Mouse (Mus musculus): Measurements from ENCODE around the gene Mvb12b. TPM values are rescaled to one million over a fixed set of nuclear protein-coding genes. Genes with fewer than 3 reads are reported as not detected.

The Mvb12b gene
- polyA plus RNA-seq, 1 experiment, result 15.9 TPM

- no peak for TF ChIP-seq MAX (IDR thresholded peaks at IDR 0.05)
- TF ChIP-seq USF1 (IDR thresholded peaks at IDR 0.05; ENCODE audit: low read depth), result no peak
- TF ChIP-seq CEBPB (IDR thresholded peaks at IDR 0.05; ENCODE audit: low read depth), result no peak
- TF ChIP-seq CTCF (IDR thresholded peaks at IDR 0.05; ENCODE audit: control insufficient read depth, insufficient read depth, insufficient read length), result no peak
- TF ChIP-seq FOSL1 (IDR thresholded peaks at IDR 0.05; ENCODE audit: insufficient read depth, low read length, poor library complexity, severe bottlenecking), result no peak
- no peak for TF ChIP-seq MYOG (IDR thresholded peaks at IDR 0.05; ENCODE audit: control insufficient read depth, extremely low read depth, insufficient read length)
- no peak for TF ChIP-seq MYOD1 (IDR thresholded peaks at IDR 0.05; ENCODE audit: control insufficient read depth, insufficient read length, low read depth)
- Histone ChIP-seq H3ac (ENCODE audit: control insufficient read depth, insufficient read length, low read depth) (no peak overlapping the region), H3K79me3 (ENCODE audit: low read depth) (no peaks in the 10 kb centered on the region), H3K79me2 (ENCODE audit: control insufficient read depth, insufficient read depth) (no peaks in the 10 kb centered on the region), H3K4me3 (ENCODE audit: insufficient read depth, poor library complexity, severe bottlenecking) (no peak overlapping the region), H3K36me3 (ENCODE audit: control insufficient read depth, insufficient read depth) (no peaks in the 10 kb centered on the region), H3K27me3 (ENCODE audit: control insufficient read depth, insufficient read depth, insufficient read length) (peaks cover 14% of the 10 kb centered on the region)
Observed at GRCm38 (mm10) chr2:33895829-33896228, 8.1 kb upstream of the Mvb12b start.

GRCm38 (mm10) chr2:33893151-33893550 is 5.4 kb upstream of the Mvb12b start:
- H3K4me3 ChIP-seq (ENCODE audit: insufficient read depth, poor library complexity, severe bottlenecking), result no peak overlapping the region
- no peaks in the 10 kb centered on the region for H3K36me3 ChIP-seq (ENCODE audit: control insufficient read depth, insufficient read depth)
- peaks cover 16% of the 10 kb centered on the region for H3K27me3 ChIP-seq (ENCODE audit: control insufficient read depth, insufficient read depth, insufficient read length)
- no peak overlapping the region for H3ac ChIP-seq (ENCODE audit: control insufficient read depth, insufficient read length, low read depth)
- TF ChIP-seq CEBPB (IDR thresholded peaks at IDR 0.05; ENCODE audit: low read depth) (no peak), MYOD1 (IDR thresholded peaks at IDR 0.05; ENCODE audit: control insufficient read depth, insufficient read length, low read depth) (no peak), USF1 (IDR thresholded peaks at IDR 0.05; ENCODE audit: low read depth) (no peak), CTCF (IDR thresholded peaks at IDR 0.05; ENCODE audit: control insufficient read depth, insufficient read depth, insufficient read length) (no peak), FOSL1 (IDR thresholded peaks at IDR 0.05; ENCODE audit: insufficient read depth, low read length, poor library complexity, severe bottlenecking) (no peak), MAX (IDR thresholded peaks at IDR 0.05) (no peak), MYOG (IDR thresholded peaks at IDR 0.05; ENCODE audit: control insufficient read depth, extremely low read depth, insufficient read length) (no peak)
- H3K79me3 ChIP-seq (ENCODE audit: low read depth), result no peaks in the 10 kb centered on the region
- H3K79me2 ChIP-seq (ENCODE audit: control insufficient read depth, insufficient read depth), result no peaks in the 10 kb centered on the region

- TF ChIP-seq MAX (IDR thresholded peaks at IDR 0.05), result no peak
- TF ChIP-seq USF1 (IDR thresholded peaks at IDR 0.05; ENCODE audit: low read depth), result no peak
- TF ChIP-seq MYOG (IDR thresholded peaks at IDR 0.05; ENCODE audit: control insufficient read depth, extremely low read depth, insufficient read length), result no peak
- no peak for TF ChIP-seq CEBPB (IDR thresholded peaks at IDR 0.05; ENCODE audit: low read depth)
- TF ChIP-seq FOSL1 (IDR thresholded peaks at IDR 0.05; ENCODE audit: insufficient read depth, low read length, poor library complexity, severe bottlenecking), result no peak
- TF ChIP-seq CTCF (IDR thresholded peaks at IDR 0.05; ENCODE audit: control insufficient read depth, insufficient read depth, insufficient read length), result no peak
- TF ChIP-seq MYOD1 (IDR thresholded peaks at IDR 0.05; ENCODE audit: control insufficient read depth, insufficient read length, low read depth), result no peak
Observed at GRCm38 (mm10) chr2:33892354-33892753, 4.6 kb upstream of the Mvb12b start.

GRCm38 (mm10) chr2:33888100-33888385 is 297 bp upstream of the Mvb12b start:
- H3K4me3 ChIP-seq (ENCODE audit: insufficient read depth, poor library complexity, severe bottlenecking), result no peak overlapping the region
- H3K79me2 ChIP-seq (ENCODE audit: control insufficient read depth, insufficient read depth), result peaks cover 33% of the 10 kb centered on the region
- peaks cover 5% of the 10 kb centered on the region for H3K79me3 ChIP-seq (ENCODE audit: low read depth)
- no peak overlapping the region for H3ac ChIP-seq (ENCODE audit: control insufficient read depth, insufficient read length, low read depth)
- no peak for TF ChIP-seq CTCF (IDR thresholded peaks at IDR 0.05; ENCODE audit: control insufficient read depth, insufficient read depth, insufficient read length)
- TF ChIP-seq MYOD1 (IDR thresholded peaks at IDR 0.05; ENCODE audit: control insufficient read depth, insufficient read length, low read depth), result no peak
- TF ChIP-seq CEBPB (IDR thresholded peaks at IDR 0.05; ENCODE audit: low read depth), result no peak
- TF ChIP-seq MYOG (IDR thresholded peaks at IDR 0.05; ENCODE audit: control insufficient read depth, extremely low read depth, insufficient read length), result no peak
- TF ChIP-seq MAX (IDR thresholded peaks at IDR 0.05), result no peak
- TF ChIP-seq FOSL1 (IDR thresholded peaks at IDR 0.05; ENCODE audit: insufficient read depth, low read length, poor library complexity, severe bottlenecking), result no peak
- TF ChIP-seq USF1 (IDR thresholded peaks at IDR 0.05; ENCODE audit: low read depth), result no peak
- no peaks in the 10 kb centered on the region for H3K36me3 ChIP-seq (ENCODE audit: control insufficient read depth, insufficient read depth)
- peaks cover 3% of the 10 kb centered on the region for H3K27me3 ChIP-seq (ENCODE audit: control insufficient read depth, insufficient read depth, insufficient read length)

More at GRCm38 (mm10) chr2:33892354-33892753, 4.6 kb upstream of the Mvb12b start:
- Histone ChIP-seq H3K4me3 (ENCODE audit: insufficient read depth, poor library complexity, severe bottlenecking) (no peak overlapping the region), H3K36me3 (ENCODE audit: control insufficient read depth, insufficient read depth) (no peaks in the 10 kb centered on the region), H3K79me3 (ENCODE audit: low read depth) (no peaks in the 10 kb centered on the region), H3K79me2 (ENCODE audit: control insufficient read depth, insufficient read depth) (no peaks in the 10 kb centered on the region), H3K27me3 (ENCODE audit: control insufficient read depth, insufficient read depth, insufficient read length) (peaks cover 16% of the 10 kb centered on the region), H3ac (ENCODE audit: control insufficient read depth, insufficient read length, low read depth) (no peak overlapping the region)

- peaks cover 47% of the 10 kb centered on the region for H3K79me2 ChIP-seq (ENCODE audit: control insufficient read depth, insufficient read depth)
- H3ac ChIP-seq (ENCODE audit: control insufficient read depth, insufficient read length, low read depth), result peak overlapping the region; percentile 71
- no peaks in the 10 kb centered on the region for H3K36me3 ChIP-seq (ENCODE audit: control insufficient read depth, insufficient read depth)
- TF ChIP-seq USF1 (IDR thresholded peaks at IDR 0.05; ENCODE audit: low read depth) (peak; percentile 41), CEBPB (IDR thresholded peaks at IDR 0.05; ENCODE audit: low read depth) (no peak), MAX (IDR thresholded peaks at IDR 0.05) (peak; percentile 17)
- peak overlapping the region; percentile 59 for H3K4me3 ChIP-seq (ENCODE audit: insufficient read depth, poor library complexity, severe bottlenecking)
- H3K27me3 ChIP-seq (ENCODE audit: control insufficient read depth, insufficient read depth, insufficient read length), result peaks cover 3% of the 10 kb centered on the region
- peaks cover 11% of the 10 kb centered on the region for H3K79me3 ChIP-seq (ENCODE audit: low read depth)
Observed at GRCm38 (mm10) chr2:33886386-33887327, 1.1 kb downstream of the Mvb12b start.
